Mouse (Mus musculus): ENCODE data around the gene Rgma. TPM values are rescaled to one million over a fixed set of nuclear protein-coding genes. Genes with fewer than 3 reads are reported as not detected.

Rgma gene
- polyA plus RNA-seq, 1 experiment from 2014 or later = 40.0 TPM

DNA sequence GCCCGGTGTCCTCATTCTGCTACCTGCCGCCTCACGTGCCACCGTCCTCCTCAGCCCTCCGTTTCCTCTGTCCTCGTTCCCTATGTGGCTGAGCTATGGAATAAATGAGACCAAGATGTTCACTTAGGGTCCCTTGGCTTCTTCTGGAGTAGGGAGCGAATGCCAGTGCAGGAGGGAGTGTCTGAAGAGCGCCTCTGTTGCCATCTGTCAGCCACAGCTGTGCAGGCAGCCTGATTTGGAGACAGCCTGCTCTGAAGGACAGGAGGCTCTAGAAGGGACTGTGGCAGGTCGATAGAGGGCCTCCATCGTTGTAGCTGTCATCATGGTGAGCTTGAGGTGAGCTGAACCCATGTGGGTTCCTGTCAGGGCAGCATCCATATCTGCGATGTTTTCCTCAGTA, 30.2 kb downstream of the Rgma start:
- no peak overlapping the region for H3K4me2 ChIP-seq
- H3K9ac ChIP-seq = no peak overlapping the region
- peaks cover 51% of the 10 kb centered on the region for H3K36me3 ChIP-seq
- H3K27ac ChIP-seq = no peak overlapping the region
- 89% methylated on average over 11 of the region's 11 CpGs for WGBS
- 0 out of 2 replicates have a peak, but pooled peaks cover 5% of the 10 kb centered on the region for H3K9me3 ChIP-seq
- H3K4me1 ChIP-seq (replicated peaks) = peaks cover 50% of the 10 kb centered on the region
- no peaks in the 10 kb centered on the region for H3K27me3 ChIP-seq
- no peak for ATAC-seq (ENCODE audit: low FRiP score)
- H3K4me3 ChIP-seq = no peak overlapping the region

DNA sequence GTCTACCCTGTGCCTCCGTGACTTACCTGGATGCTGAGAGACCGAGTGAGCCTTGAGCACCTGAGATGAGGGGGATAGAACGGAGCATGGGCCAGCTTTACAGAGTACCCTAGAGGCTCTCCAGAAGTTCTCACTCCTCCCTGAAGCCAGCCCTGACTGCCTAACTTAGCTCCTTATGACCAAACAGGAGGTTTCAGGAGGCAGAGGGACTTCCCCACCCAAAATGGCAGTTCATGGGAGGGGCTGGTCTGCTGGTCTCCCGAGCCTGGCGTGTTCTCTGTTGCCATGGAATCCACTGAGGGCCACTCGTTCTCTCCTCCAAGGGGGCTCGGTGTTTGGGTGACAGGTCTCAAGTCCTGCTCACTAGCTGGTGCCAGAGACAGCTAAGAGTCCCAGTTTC, 36.2 kb downstream of the Rgma start:
- H3K4me1 ChIP-seq (replicated peaks) = peaks cover 54% of the 10 kb centered on the region
- H3K36me3 ChIP-seq = peaks cover 69% of the 10 kb centered on the region
- H3K9me3 ChIP-seq = no peaks in the 10 kb centered on the region
- no peak overlapping the region for H3K4me3 ChIP-seq
- no peak for ATAC-seq (ENCODE audit: low FRiP score)
- no peaks in the 10 kb centered on the region for H3K27me3 ChIP-seq
- H3K4me2 ChIP-seq = no peak overlapping the region
- 63% methylated on average over 7 of the region's 7 CpGs for WGBS
- H3K9ac ChIP-seq = no peak overlapping the region
- peak overlapping the region; percentile 35 for H3K27ac ChIP-seq

DNA sequence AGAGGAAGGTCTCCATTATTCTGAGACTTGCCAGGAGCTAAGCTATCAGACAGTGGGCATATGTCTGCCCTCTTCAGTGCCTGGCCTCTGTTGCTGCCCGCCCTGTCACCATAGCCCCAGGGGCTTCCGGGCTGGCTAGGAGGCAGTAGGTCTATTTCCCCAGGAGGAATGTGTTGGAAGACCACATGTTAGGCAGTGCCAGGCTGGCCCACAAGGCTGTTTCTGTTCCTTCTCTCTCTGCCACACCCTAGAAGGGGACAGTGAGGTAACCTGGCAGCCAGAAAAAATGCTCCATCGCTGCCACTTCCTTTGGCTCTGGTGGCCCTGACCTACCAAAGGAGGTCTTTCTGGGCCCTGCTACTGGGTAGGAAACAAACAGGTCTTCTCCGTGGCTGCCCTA, 36.7 kb downstream of the Rgma start:
- Histone ChIP-seq H3K36me3 (peaks cover 65% of the 10 kb centered on the region), H3K27ac (peak overlapping the region; percentile 35), H3K4me1 (replicated peaks) (peaks cover 54% of the 10 kb centered on the region), H3K9ac (0 out of 2 replicates have a peak overlapping the region, but pooled peaks have one; percentile 1), H3K27me3 (no peaks in the 10 kb centered on the region), H3K4me2 (no peak overlapping the region), H3K9me3 (no peaks in the 10 kb centered on the region), H3K4me3 (no peak overlapping the region)
- 88% methylated on average over 4 of the region's 4 CpGs for WGBS
- ATAC-seq (ENCODE audit: low FRiP score) = no peak

DNA sequence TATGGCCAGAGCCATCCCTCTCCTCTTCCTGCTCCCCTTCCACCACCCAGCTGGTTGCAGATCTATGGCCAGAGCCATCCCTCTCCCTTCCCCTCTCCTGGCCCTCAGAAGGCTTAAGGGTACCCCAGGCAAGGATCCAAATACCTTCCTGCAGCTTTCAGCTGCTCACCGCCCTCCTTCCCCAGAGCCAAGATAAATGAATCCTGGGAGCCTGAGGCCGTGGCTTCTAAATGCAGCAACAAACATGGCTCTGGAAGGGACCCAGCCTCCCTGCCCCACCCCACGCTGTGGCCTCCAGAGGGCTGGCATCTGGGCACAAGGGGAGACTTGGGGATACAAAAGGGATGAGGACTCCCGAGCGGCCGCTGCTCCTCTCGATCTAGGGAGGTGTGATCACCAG, 37.1 kb downstream of the Rgma start:
- H3K27me3 ChIP-seq = no peaks in the 10 kb centered on the region
- WGBS = 65% methylated on average over 7 of the region's 7 CpGs
- peak overlapping the region; percentile 35 for H3K27ac ChIP-seq
- no peak overlapping the region for H3K4me2 ChIP-seq
- peak; percentile 30; the same call in 1 of the 2 replicates for ATAC-seq (ENCODE audit: low FRiP score)
- peaks cover 57% of the 10 kb centered on the region for H3K4me1 ChIP-seq (replicated peaks)
- 0 out of 2 replicates have a peak overlapping the region, but pooled peaks have one; percentile 1 for H3K9ac ChIP-seq
- no peaks in the 10 kb centered on the region for H3K9me3 ChIP-seq
- H3K4me3 ChIP-seq = no peak overlapping the region
- peaks cover 65% of the 10 kb centered on the region for H3K36me3 ChIP-seq

DNA sequence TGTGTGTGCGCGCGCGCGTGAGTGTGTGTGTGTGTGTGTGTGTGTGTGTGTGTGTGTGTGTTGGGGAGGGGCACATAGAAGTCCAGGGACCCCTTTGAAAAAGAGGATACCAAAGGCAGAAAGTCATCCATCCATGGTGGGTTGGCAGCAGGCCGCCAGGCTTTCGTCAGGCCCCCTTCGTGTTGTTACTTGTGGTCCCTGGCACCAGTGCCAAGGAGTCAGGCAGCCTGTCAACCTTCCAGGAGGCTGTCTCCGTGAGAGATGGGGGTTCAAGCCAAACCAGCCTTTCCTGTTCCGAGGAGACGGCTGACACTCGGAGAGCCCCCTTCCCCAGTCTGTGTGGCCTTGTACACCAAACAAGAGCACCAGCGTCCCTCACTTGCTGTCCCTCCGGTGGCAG, 38.9 kb downstream of the Rgma start:
- Histone ChIP-seq H3K9ac (no peak overlapping the region), H3K4me3 (no peak overlapping the region), H3K9me3 (no peaks in the 10 kb centered on the region), H3K27ac (peak overlapping the region; percentile 53), H3K4me1 (replicated peaks) (peaks cover 69% of the 10 kb centered on the region), H3K36me3 (peaks cover 75% of the 10 kb centered on the region), H3K27me3 (no peaks in the 10 kb centered on the region), H3K4me2 (no peak overlapping the region)
- WGBS = 65% methylated on average over 9 of the region's 14 CpGs
- ATAC-seq (ENCODE audit: low FRiP score) = no peak

DNA sequence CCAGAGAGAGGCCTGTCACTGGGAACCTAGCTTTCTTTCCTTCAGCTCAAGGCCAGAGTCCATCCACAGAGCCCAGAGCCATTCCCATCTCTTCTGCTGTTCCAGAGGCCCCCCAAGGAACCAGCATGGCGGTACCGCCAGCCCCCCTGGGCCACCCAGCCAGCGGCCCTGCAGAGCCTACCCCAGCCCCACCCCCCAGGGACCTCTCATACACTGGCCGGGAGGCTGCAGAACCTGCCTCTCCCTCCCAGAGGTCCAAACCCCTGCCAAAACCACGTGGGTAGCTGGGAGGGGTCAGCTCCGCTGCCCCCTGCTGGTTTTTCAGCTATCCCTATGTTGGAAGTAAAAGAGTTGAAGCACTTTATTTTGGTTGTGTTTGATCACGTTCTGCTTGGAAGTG, 44.1 kb downstream of the Rgma start:
- H3K4me2 ChIP-seq = no peak overlapping the region
- H3K27ac ChIP-seq = peak overlapping the region; percentile 56; the same call in 1 of the 2 replicates
- WGBS = 25% methylated on average over 7 of the region's 7 CpGs
- no peak overlapping the region for H3K4me3 ChIP-seq
- H3K9ac ChIP-seq = peak overlapping the region; percentile 39; the same call in 1 of the 2 replicates
- peaks cover 70% of the 10 kb centered on the region for H3K4me1 ChIP-seq (replicated peaks)
- H3K9me3 ChIP-seq = no peaks in the 10 kb centered on the region
- peaks cover 43% of the 10 kb centered on the region for H3K36me3 ChIP-seq
- no peak for ATAC-seq (ENCODE audit: low FRiP score)
- no peaks in the 10 kb centered on the region for H3K27me3 ChIP-seq

DNA sequence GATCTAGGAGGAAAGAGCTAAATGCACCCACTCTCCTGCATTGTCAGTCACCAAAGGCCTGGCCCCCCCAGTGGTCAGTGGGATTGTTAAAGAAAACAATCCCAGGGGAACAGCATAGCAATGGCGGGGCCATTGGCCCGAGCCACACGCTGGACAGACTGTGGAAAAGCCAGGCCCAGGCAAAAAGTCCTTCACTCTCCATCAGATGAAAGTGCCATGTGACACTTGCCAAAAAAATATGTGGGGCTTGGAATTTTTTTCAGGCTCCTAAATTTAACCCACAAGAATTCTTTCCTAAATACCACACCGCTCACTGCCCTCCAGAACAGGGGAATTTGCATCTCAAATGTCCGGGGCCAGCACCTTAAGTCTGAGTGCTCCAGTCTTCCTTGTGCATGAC, 45.5 kb downstream of the Rgma start:
- Histone ChIP-seq H3K27me3 (no peaks in the 10 kb centered on the region), H3K4me2 (no peak overlapping the region), H3K27ac (peak overlapping the region; percentile 72), H3K4me1 (replicated peaks) (peaks cover 72% of the 10 kb centered on the region), H3K36me3 (peaks cover 32% of the 10 kb centered on the region), H3K9me3 (no peaks in the 10 kb centered on the region), H3K4me3 (no peak overlapping the region), H3K9ac (peak overlapping the region; percentile 30; the same call in 1 of the 2 replicates)
- 37% methylated on average over 5 of the region's 5 CpGs for WGBS
- no peak for ATAC-seq (ENCODE audit: low FRiP score)

DNA sequence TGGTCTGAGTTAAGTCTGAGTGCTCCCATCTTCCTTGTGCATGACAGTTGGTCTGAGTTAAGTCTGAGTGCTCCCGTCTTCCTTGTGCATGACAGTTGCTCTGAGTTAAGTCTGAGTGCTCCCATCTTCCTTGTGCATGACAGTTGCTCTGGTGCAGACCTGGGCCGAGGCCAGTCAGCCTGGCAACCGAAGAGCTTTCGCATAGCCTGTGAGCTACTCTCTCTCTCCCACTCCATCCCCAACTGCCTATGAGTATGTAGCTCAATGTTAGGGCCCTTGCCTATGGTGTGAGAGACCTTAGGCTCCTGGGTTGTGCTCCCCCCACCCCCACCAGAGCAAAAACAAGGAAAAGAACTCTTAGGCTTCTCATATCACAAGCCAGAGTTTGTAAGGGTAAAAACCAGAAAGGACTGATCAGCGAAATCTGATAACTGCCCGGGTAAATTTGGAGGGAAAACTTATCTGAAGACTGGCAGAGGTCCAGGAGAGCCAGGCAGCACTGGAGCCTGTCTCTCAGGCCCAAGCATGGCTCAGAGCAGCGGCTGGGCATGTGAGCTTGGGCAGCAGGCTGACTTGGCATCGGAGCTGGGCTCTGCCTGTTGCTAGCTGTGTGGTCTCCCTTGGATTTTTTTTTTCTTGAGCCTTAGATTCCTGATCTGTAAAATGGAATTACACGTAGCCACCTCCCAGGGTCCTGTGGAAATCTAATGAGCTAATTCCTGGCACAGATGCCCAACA, 46.1 kb downstream of the Rgma start:
- 0 out of 2 replicates have a peak overlapping the region, but pooled peaks have one; percentile 13 for H3K9ac ChIP-seq
- H3K4me3 ChIP-seq = no peak overlapping the region
- peak overlapping the region; percentile 73 for H3K27ac ChIP-seq
- no peaks in the 10 kb centered on the region for H3K27me3 ChIP-seq
- peaks cover 72% of the 10 kb centered on the region for H3K4me1 ChIP-seq (replicated peaks)
- H3K36me3 ChIP-seq = peaks cover 26% of the 10 kb centered on the region
- no peaks in the 10 kb centered on the region for H3K9me3 ChIP-seq
- ATAC-seq (ENCODE audit: low FRiP score) = no peak
- no peak overlapping the region for H3K4me2 ChIP-seq
- WGBS = 53% methylated on average over 9 of the region's 9 CpGs

DNA sequence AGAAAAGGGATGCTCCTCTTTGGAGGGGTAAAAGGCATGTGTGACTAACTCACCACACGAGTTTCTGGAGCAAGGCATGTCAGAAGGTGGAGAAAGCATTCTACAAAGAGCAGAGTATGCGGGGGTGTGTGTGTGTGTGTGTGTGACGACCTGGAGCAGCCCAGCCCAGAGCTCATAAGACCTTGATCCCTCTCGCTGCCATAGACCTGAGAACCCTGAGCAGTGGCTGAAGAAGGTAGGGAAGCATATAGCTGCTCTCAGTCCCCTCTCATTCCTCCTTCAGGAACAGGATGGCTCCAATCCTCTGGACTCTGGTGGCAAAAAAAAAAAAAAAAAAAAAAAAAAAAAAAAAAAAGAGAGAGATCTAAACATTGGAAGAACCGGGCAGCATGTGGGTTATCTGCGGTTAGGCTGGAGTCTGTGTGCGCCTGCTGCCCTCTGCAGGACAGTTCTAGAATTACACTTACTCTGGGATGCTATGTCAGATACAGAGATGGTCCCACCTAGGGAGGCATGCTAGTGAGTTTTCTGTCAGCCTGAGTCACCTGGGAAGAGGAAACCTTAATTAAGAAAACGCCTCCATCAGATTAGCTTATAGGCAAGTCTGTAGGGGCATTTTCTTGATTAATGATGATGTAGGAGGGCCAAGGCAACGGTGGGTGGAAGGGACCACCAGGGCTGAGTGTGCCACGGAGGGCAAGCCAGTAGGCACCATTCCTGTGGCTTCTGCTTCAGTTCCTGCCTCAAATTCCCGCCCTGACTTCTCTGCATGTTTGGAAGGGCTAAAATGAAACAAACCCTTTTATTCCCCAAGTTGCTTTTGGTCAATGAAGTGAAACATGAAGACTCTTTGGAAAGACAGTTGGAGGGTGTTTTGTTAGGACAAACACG, 47.2 kb downstream of the Rgma start:
- H3K4me2 ChIP-seq = no peak overlapping the region
- H3K36me3 ChIP-seq = peaks cover 29% of the 10 kb centered on the region
- 20% methylated on average over 12 of the region's 12 CpGs for WGBS
- peaks cover 67% of the 10 kb centered on the region for H3K4me1 ChIP-seq (replicated peaks)
- peak overlapping the region; percentile 73; the same call in 1 of the 2 replicates for H3K27ac ChIP-seq
- no peaks in the 10 kb centered on the region for H3K9me3 ChIP-seq
- H3K27me3 ChIP-seq = no peaks in the 10 kb centered on the region
- no peak for ATAC-seq (ENCODE audit: low FRiP score)
- H3K9ac ChIP-seq = 0 out of 2 replicates have a peak overlapping the region, but pooled peaks have one; percentile 25
- H3K4me3 ChIP-seq = no peak overlapping the region

DNA sequence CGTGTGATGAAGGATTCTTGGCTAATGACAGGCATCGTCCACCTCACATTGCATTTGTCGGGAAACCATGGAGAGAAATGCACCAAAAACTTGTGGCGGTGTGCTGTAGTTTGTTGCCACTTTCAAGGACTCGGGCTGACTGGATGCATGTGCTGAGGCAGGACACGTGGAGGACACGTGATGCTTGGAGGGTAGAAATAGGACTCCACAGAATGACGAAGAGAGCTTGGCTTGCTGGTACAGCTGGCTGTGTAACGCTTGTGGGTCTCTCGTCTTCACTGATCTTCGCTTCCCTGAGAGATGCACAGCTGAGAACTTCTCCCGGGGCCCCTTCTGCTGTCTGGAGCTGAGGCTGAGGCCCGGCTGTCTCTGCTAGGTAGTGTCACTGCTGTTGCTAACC, 47.9 kb downstream of the Rgma start:
- Histone ChIP-seq H3K36me3 (peaks cover 29% of the 10 kb centered on the region), H3K4me2 (no peak overlapping the region), H3K9me3 (no peaks in the 10 kb centered on the region), H3K4me3 (no peak overlapping the region), H3K9ac (no peak overlapping the region), H3K27me3 (no peaks in the 10 kb centered on the region), H3K27ac (peak overlapping the region; percentile 68; the same call in 1 of the 2 replicates), H3K4me1 (replicated peaks) (peaks cover 60% of the 10 kb centered on the region)
- no peak for ATAC-seq (ENCODE audit: low FRiP score)
- WGBS = 69% methylated on average over 13 of the region's 13 CpGs

DNA sequence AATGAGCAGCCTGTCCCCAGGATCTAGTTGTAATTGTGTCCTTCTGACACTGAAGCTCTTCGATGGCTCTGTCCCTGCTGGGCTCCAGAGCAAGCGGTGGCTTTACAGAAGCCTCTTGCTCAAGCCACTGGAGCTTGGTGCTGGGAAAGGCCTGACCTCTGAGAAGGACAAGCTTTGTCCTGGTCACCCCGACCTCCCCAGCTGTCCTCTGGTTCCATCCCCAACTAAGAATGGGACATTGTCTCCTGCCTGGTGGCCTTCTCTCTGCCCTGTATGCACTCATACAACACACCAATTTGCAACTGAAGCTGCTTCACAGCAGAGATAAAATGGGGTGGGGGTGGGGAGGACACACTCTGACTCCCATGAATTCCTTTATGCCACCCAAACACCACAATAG, 48.9 kb downstream of the Rgma start:
- Histone ChIP-seq H3K9me3 (no peaks in the 10 kb centered on the region), H3K27me3 (no peaks in the 10 kb centered on the region), H3K4me3 (no peak overlapping the region), H3K27ac (peak overlapping the region; percentile 68), H3K4me2 (no peak overlapping the region), H3K9ac (no peak overlapping the region), H3K36me3 (peaks cover 29% of the 10 kb centered on the region), H3K4me1 (replicated peaks) (peaks cover 50% of the 10 kb centered on the region)
- WGBS = 9% methylated on average over 3 of the region's 3 CpGs
- no peak for ATAC-seq (ENCODE audit: low FRiP score)

DNA sequence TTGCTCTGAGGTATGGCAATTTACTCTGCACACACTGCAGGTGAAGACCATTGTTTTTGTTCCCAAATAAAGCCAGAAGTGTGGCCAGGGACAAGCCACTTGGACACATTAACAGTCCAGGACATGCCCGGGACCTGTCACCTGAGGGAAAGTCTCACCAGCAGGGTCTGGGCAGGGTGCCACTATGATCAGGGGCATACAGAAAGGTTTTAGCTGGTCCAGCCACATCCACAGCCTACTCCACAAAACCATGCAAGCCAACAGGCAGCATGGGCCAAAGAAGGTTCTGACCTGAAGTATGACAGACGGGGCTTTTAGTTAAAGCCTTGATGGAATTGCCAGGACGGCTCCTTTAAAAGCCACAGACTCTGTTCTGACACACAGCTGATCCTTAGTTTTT, 49.4 kb downstream of the Rgma start:
- H3K9me3 ChIP-seq = no peaks in the 10 kb centered on the region
- H3K36me3 ChIP-seq = peaks cover 31% of the 10 kb centered on the region
- no peak overlapping the region for H3K4me3 ChIP-seq
- H3K4me2 ChIP-seq = no peak overlapping the region
- H3K27me3 ChIP-seq = no peaks in the 10 kb centered on the region
- ATAC-seq (ENCODE audit: low FRiP score) = 0 out of 2 replicates have a peak, but pooled peaks have one; percentile 15
- 50% methylated on average over 3 of the region's 3 CpGs for WGBS
- peaks cover 45% of the 10 kb centered on the region for H3K4me1 ChIP-seq (replicated peaks)
- peak overlapping the region; percentile 68 for H3K27ac ChIP-seq
- no peak overlapping the region; the same call in 1 of the 2 replicates for H3K9ac ChIP-seq
